10 mouse cellular contexts compared by ENCODE assay signal in genomic region chrX:48234417-48234816, GRCm38 (mm10). TPM values are rescaled to one million over a fixed set of nuclear protein-coding genes. Genes with fewer than 3 reads are reported as not detected.
DNase-seq lines count a peak whose midpoint lies in the region; ATAC-seq and TF ChIP-seq lines count a peak whose summit lies in the region.
"Had no signal": no experiment of that assay in that cellular context is flagged by ENCODE, and none has a peak within 500 bp of the region (broad histone marks: within the 10 kb centered on the region; RNA-seq: fewer than 3 reads in every experiment).

No protein-coding gene starts in this region.

- 70% methylated on average over 7 of the region's 7 CpGs for WGBS in forebrain, postnatal 0 days

- no peak for TF ChIP-seq CTCF in forebrain, postnatal 0 days (IDR thresholded peaks at IDR 0.05; ENCODE audit: low read depth)

- H3K9ac ChIP-seq in ES-E14 (ENCODE audit: insufficient read depth, low read depth, low read length, poor library complexity, severe bottlenecking) = no peak overlapping the region
- no peak overlapping the region for H3K9ac ChIP-seq in forebrain, postnatal 0 days

- H3K4me3 ChIP-seq in ES-E14 (ENCODE audit: insufficient read depth in 1 of 2, low read depth in 1 of 2, low read length in 2 of 2, poor library complexity in 1 of 2, severe bottlenecking in 1 of 2) = no peak overlapping the region; a peak in 1 of 4 replicates
- no peak overlapping the region for H3K4me3 ChIP-seq in forebrain, postnatal 0 days (ENCODE audit: low read depth, low read length)

- DNase-seq in 416B (ENCODE audit: low read depth) = peak; percentile 86
- DNase-seq in ES-E14 (ENCODE audit: low read depth, low spot score) = peak; percentile 48
- DNase-seq in kidney, postnatal 4 days = peak; percentile 3 to 36
- no peak for DNase-seq in forebrain, postnatal 0 days
- no peak for DNase-seq in testis, postnatal 14 days (ENCODE audit: low spot score)
- no peak for DNase-seq in right cerebral cortex, postnatal 36 days (ENCODE audit: low spot score in 2 of 2)
- DNase-seq in gastrocnemius, adult 8-10 months (ENCODE audit: low spot score in 2 of 2) = no peak
- DNase-seq: cerebellum, adult 2 months; right cerebral cortex, postnatal 14 days had no signal

- in situ Hi-C loops in ES-E14 (cut with MboI; ENCODE audit: low sequenced_read_pairs in 2 of 2, unreplicated experiment in 2 of 2) = no loop called here

- H3K4me2 ChIP-seq in forebrain, postnatal 0 days (ENCODE audit: low read depth) = no peak overlapping the region

- peak overlapping the region; percentile 63; the same call in 1 of the 2 replicates for H3K27ac ChIP-seq in ES-E14 (ENCODE audit: insufficient read depth, low read depth, low read length, poor library complexity, severe bottlenecking)
- H3K27ac ChIP-seq in forebrain, postnatal 0 days (ENCODE audit: low read depth, low read length) = no peak overlapping the region

- H3K4me1 ChIP-seq in ES-E14 (ENCODE audit: control insufficient read depth in 2 of 2, insufficient read depth in 2 of 2, low read length in 2 of 2, poor library complexity in 1 of 2) = peaks cover 0 to 3% of the 10 kb centered on the region in 2 experiments; a peak in 2 of 4 replicates
- no peaks in the 10 kb centered on the region for H3K4me1 ChIP-seq in forebrain, postnatal 0 days (ENCODE audit: insufficient read depth)

- no peaks in the 10 kb centered on the region for H3K27me3 ChIP-seq in forebrain, postnatal 0 days (ENCODE audit: insufficient read depth, low read length)

- H3K9me3 ChIP-seq in ES-E14 (ENCODE audit: control insufficient read depth, insufficient read depth, low read depth, low read length) = no peaks in the 10 kb centered on the region
- no peaks in the 10 kb centered on the region for H3K9me3 ChIP-seq in forebrain, postnatal 0 days (ENCODE audit: low read length)

- no peaks in the 10 kb centered on the region for H3K36me3 ChIP-seq in ES-E14 (ENCODE audit: control insufficient read depth, insufficient read depth, low read length, poor library complexity, severe bottlenecking)
- H3K36me3 ChIP-seq in forebrain, postnatal 0 days (ENCODE audit: insufficient read depth) = no peaks in the 10 kb centered on the region

- peak; percentile 91 for ATAC-seq in monocyte, adult 5-6 weeks (replicated peaks; ENCODE audit: insufficient number of reproducible peaks, low FRiP score, low TSS enrichment, poor library complexity, severe bottlenecking)
- no peak for ATAC-seq in forebrain, postnatal 0 days

TF ChIP-seq in ES-E14, 5 proteins besides CTCF, POLR2A, EP300 and RAD21:
- no peak for TF ChIP-seq ZNF384 (IDR thresholded peaks at IDR 0.05; ENCODE audit: low read depth, low read length)
- TF ChIP-seq ZC3H11A (IDR thresholded peaks at IDR 0.05; ENCODE audit: borderline replicate concordance, low read depth, low read length) = no peak

RNA-seq across cellular contexts. Expression of gene Utp14a, which starts 22.2 kb away (rescaled TPM):
- total RNA-seq in ES-E14 (2012; rRNA removed) = 52.0 and 57.7 TPM in 2 replicates
- 37.3 to 41.0 TPM (median 40.2 TPM) in 3 replicates for total RNA-seq in monocyte, adult 5-6 weeks (2017)
- total RNA-seq in forebrain, postnatal 0 days (2014; rRNA removed) = 17.0 and 25.0 TPM in 2 replicates
- polyA plus RNA-seq in forebrain, postnatal 0 days (2015; fragmentation: Nextera tagmentation; extraction: Ambion mirVana) = 13.4 and 13.8 TPM in 2 replicates
- 10 to 100 TPM in 3 of 4 experiments, 1 to 10 TPM in 1; 9.5 to 18.7 (median 11.6) TPM for total RNA-seq in gastrocnemius, adult 8-10 months (2022)

RNA-seq across cellular contexts. Expression of gene Zdhhc9, which starts 25.7 kb away (rescaled TPM):
- total RNA-seq in ES-E14 (2012; rRNA removed) = 9.7 and 11.2 TPM in 2 replicates
- 19.7 to 23.7 TPM (median 22.4 TPM) in 3 replicates for total RNA-seq in monocyte, adult 5-6 weeks (2017)
- total RNA-seq in forebrain, postnatal 0 days (2014; rRNA removed) = 32.2 and 43.3 TPM in 2 replicates
- polyA plus RNA-seq in forebrain, postnatal 0 days (2015; fragmentation: Nextera tagmentation; extraction: Ambion mirVana) = 4.2 and 5.3 TPM in 2 replicates
- 1 to 10 TPM; 7.8 to 9.6 (median 8.6) TPM for total RNA-seq in gastrocnemius, adult 8-10 months (2022)

Comparison
In these comparisons a context has a peak if more than half of its experiments do, and no peak if none do; other contexts are left out.
1. DNase-seq: peak in 416B (single experiment), ES-E14 (single experiment) and kidney, postnatal 4 days (2 of 2); none in forebrain, postnatal 0 days (single experiment), testis, postnatal 14 days (single experiment), right cerebral cortex, postnatal 36 days (0 of 2) and gastrocnemius, adult 8-10 months (0 of 2).